Mouse (Mus musculus) heart, adult 9 months (tissue): Measurements from ENCODE around the gene Phf21a.

Source experiments
- DNase-seq, 2 experiments: peaks; one replicate each; pipeline ENCODE4 v3.0.0; 2022; ENCODE audit warnings: low spot score in 2 of 2

Gene Phf21a

DNA sequence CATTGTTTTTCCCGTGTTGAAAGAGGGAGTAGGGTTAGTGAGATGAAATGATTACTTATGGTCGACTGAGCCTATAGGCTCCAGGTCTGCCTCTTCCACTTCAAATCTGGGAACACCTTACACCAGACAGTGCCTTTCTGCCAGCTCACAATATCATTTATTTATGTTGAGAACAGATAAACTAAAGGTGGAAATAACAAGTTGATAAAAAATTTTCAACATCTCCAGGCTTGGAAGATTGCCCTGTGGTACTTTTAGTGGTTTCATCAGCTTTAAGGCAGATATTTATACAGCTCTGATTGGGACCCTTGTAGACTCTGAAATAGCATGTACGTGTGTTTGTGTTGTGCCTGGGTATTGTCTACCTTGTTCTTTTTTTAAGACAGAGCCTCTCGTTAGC is 83.4 kb downstream of the Phf21a start:
- no peak for DNase-seq

- DNase-seq: no peak
These were observed 89.3 kb downstream of the Phf21a start for GRCm38 (mm10) chr2:92182146-92182756.

GRCm38 (mm10) chr2:92182981-92183501 is 90.1 kb downstream of the Phf21a start:
- DNase-seq: peak; percentile 87

DNA sequence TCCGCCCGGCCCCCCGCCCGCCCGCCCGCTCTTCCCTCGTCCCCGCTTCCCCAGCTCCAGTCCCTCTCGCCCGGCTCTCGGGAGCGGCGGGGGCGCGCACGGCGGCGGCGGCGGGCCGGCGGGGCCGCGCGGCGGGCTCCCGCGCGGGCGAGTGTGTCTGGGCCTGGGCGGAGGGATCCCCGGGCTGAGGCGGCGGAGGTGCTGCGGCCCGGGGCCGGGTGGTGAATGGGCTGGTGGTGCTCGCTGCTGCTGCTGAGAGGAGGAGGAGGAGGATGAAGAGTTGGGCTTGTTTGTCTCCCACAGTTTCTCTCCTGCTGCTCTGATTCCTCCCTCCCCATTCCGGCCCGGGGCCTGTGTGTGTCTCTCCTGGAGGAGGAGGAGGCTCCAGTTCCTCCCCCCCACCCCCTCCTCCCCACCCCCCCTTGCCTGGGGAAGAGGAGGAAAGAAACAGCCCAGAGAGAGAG is 90.7 kb downstream of the Phf21a start:
- peak; percentile 94 to 96 for DNase-seq

- DNase-seq: peak; percentile 63 to 66
These were observed 91.4 kb downstream of the Phf21a start for GRCm38 (mm10) chr2:92184077-92184921.

- DNase-seq: peak; percentile 53 to 59
These were observed 92.3 kb downstream of the Phf21a start for GRCm38 (mm10) chr2:92185062-92185765.

DNA sequence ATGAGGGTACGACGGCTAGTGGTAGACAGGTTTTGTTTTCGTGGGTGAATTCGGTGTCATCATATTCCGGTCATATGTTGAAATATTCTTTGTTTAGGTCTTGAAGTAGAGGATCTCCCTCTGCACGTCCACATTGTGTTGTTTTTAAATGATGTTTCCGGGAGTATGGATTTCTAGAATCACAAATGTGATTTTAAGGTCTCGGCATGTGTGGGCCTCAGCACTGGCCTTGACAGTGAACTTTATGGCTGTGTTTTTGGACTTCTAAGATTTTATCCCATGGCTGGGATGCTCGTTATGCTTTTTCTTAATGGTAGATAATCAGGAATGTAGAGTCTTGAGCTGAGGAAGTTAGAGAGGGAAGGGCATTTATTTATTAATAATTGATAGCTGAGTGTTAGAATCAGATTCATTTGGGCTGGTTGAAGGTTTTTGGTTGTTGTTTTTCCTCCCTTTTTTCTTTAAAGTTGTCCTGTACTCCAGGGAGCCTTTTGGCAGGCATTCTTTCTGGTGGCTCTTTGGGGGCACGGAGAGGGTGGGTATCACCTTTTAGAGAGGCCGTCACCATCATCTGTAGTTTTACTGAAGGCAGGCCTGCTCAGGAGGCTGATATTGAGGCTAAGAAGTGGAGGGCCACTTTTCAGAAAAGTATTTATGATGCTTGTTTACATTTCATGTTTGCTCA is 93.0 kb downstream of the Phf21a start:
- DNase-seq: no peak

DNA sequence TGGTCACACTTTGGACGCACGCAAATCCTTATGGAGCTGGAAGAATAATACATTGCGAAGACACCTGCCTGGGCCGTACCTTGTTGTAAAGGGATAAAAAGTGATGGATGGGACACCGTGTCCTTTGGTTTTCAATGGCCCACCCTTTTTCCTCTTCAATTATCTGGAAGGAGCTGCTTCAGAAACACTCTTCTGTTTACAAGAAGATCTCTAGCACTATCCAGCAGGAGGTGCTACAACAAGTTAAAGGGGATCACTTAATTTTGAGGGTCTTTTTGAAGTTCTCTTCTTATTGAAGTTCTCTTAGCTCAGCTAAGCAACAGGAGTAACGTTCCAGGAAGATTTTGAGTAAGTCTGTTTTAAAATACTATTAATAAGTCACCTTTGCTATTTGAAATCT is 94.1 kb downstream of the Phf21a start:
- DNase-seq: no peak

GRCm38 (mm10) chr2:92188744-92189143 is 95.8 kb downstream of the Phf21a start:
- DNase-seq: no peak

DNA sequence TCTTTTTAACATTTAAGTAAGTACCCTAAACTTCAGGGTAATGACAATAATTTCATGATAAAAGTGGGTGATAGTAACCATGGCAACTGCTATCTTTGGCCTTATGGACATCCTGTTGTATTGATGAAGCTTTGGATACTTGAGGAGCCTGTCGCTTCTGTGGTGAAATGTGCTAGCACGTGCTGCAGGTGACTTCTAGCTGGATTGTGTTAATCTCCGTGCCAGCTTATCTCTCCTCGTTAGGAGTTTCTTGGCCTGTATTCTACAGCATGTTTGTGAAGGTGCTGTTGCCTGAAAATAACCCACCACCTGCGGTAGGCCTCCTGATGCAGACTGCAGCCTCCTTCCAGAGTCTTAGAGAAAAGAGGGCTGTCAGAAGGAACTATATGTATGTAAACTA is 98.0 kb downstream of the Phf21a start:
- no peak for DNase-seq

DNA sequence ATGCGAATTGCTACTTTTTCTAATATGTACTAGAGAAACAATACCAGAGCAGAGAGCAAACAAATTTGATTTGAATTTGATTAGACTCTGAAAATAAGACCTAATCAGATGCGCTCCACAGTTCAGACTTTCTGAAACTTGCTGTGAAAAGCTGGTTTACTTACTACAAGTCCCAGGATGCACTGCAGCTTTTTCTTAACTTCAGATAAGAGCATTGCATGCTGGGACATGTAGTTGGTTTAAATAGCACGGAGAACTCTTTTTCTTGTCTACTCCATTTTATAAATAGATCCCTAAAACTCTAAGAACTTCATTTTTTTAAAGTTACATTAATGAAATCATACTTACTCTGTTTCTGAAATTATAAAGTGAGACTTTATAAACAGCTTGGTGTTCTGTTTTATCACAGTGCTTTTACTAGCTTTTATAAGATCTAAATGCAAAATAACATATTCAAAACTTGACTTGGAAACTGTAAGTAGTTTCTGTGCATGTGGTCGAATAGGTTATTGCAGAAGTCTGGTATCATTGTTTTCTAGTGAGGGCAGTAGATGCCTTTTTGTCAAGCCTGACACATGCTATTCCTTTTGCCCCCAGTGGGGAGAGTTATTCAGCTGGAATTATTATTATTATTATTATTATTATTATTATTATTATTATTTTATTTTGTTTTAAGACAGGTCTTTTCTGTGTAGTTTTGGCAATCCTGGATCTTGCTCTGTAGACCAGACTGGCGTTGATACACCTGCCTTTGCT is 99.1 kb downstream of the Phf21a start:
- peak; percentile 37 to 57 for DNase-seq

DNA sequence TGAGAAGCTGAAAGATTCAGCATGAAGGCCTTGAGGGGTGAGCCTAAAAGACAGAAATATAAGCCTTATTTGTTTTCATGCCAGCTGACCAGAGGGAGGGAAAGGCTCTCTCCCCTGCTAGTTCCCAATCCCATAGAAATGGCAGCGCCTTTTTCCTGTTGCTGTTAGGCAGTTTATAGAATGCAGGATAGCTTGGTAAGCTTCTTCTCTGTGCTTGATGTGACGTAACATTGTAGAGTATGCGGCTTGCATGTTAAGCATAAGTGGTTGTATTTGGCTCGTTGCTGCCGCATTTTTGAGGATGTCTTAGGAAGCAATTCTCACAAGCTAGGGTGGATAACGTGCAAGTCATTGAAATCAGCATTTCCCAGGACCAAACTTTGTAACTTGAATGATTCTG is 105.2 kb downstream of the Phf21a start:
- DNase-seq: no peak

DNA sequence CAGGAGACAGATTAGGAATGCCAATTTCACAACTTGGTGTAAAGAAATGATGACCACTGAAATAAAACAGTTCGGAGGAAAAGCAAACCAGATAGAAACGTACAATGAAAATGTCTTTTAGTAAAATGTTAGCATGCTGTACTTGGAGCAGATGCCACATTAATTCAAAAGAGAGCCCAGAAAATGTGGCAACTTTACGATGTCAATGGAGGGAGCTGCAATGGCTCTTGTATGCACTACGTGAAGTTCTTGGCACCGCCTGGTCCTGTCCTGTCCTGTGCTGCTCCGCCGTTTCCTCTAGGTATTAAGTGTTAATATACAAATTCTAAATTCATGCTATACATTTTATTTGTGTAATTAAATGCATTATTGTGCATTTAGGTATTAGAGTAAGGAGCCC is 105.8 kb downstream of the Phf21a start:
- DNase-seq: no peak

DNA sequence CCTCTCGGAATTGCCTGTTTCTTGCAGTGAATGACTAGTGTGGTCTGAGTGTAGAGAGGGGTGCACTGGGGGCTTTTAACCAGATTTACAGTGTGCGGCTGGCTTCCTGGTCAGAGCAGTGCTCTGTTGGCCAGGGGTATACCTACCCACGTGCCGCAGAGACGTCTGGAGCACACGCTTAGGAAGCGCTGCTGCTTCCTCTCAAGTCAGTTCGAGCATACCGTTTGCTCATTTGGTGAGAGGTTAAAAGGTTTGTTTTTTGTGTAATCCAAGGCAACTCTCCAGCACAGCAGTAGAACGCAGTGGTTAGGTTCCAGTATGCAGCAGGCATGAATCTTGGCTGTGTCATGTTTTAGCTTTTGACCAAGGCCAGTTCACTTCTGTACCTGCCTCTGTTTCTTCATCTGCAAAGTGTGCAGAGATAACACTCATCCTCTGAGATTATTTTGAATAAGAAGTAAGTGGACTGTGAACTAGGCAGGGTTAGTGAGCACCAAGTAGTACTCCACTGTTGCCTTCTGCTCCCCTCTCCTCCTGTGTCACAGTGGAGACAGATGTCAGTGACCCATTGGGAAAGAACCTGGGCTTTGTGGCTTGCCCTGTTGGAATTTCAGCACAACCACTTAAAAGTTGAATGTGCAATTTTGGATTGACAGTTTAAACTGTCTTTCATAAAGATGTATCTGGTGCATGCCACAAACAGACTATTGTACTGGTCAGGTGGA is 106.8 kb downstream of the Phf21a start:
- DNase-seq: no peak

- DNase-seq: no peak
These were observed 109.6 kb downstream of the Phf21a start for GRCm38 (mm10) chr2:92202319-92203040.

- no peak for DNase-seq
These were observed 112.2 kb downstream of the Phf21a start for GRCm38 (mm10) chr2:92205010-92205639.

DNA sequence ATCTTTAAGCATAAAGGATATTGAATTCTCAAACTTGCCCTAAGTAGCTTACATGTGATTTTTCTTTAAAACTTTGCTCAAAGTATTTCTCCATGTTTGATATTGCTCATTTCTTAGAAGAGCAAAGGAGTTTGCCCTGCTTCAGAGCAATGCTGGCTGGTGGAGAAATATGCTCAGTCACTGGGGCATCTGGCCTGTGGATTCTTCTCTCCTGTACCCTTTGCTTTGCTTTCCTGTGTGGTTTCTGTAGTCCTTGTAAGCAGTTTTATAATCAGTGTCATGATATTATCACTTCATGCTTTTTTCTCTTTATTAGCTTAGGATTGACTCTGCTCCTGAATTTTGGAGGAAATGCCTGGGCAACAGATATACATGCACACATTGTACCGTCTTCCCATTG is 117.5 kb downstream of the Phf21a start:
- no peak for DNase-seq

DNA sequence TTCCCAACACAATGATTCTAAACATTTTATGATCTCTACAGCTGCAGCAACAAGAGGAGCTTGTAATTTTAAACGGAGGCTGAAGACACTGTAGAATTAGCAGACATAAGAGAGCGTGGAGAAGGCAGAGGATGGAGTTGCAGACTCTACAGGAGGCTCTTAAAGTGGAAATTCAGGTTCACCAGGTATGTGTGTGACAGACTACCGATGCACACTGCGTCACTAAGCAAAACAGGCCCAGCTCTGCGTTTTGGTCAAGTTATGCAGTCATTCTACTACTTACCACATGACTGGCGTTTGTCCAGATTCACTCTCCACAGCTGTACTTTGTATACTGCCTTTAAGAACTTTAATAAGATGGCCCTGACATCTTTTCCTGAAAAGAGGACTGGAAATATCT is 128.5 kb downstream of the Phf21a start:
- no peak for DNase-seq

- no peak for DNase-seq
These were observed 132.7 kb downstream of the Phf21a start for GRCm38 (mm10) chr2:92225592-92225991.
